Mouse (Mus musculus): ENCODE results near the gene Oxld1. TPM values are rescaled to one million over a fixed set of nuclear protein-coding genes. Genes with fewer than 3 reads are reported as not detected.

Gene Oxld1
- total and polyA plus RNA-seq, 3 experiments, result 10.4 to 31.4 (median 20.3) TPM

DNA sequence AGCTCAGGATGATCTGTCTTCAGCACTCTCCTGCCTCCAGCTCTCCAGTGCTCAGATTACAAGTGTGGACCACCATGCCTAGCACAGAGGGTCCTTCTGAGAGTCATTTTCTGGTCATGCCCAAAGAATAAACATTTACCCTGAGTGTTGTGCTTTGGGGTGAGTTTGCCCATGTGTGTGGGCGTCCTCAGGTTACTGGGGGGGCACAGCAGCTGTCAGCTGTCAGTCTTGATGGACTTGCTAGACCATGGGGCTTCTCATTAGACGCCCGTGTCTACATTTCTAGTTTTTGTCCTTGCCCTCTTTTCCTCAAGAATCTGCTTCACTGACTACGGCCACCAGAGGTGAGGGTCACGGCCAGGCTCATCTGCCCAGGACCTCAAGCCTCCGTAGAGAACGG lies 10.7 kb downstream of the Oxld1 start:
- Histone ChIP-seq H3K79me2 (replicated peaks; ENCODE audit: control insufficient read depth, extremely low read depth, insufficient read depth, poor library complexity, severe bottlenecking) (no peaks in the 10 kb centered on the region), H3K4me1 (ENCODE audit: control insufficient read depth in 1 of 2, insufficient read depth in 2 of 2) (peaks cover 23 to 45% of the 10 kb centered on the region in 2 experiments), H3K9ac (ENCODE audit: insufficient read depth, low read depth) (no peak overlapping the region), H3K4me2 (ENCODE audit: insufficient read depth, low read depth, poor library complexity, severe bottlenecking) (no peak overlapping the region), H3K36me3 (replicated peaks in 1 of 2; ENCODE audit: control insufficient read depth in 1 of 2, insufficient read depth in 1 of 2, low read length in 1 of 2) (peaks cover 0 to 3% of the 10 kb centered on the region in 2 experiments), H3K27me3 (replicated peaks) (no peaks in the 10 kb centered on the region), H3K9me3 (replicated peaks; ENCODE audit: low read length) (no peaks in the 10 kb centered on the region), H3K27ac (ENCODE audit: insufficient read depth, low read depth) (no peak overlapping the region), H3K4me3 (replicated peaks in 1 of 3; ENCODE audit: low read depth in 2 of 3, low read length in 2 of 3, poor library complexity in 1 of 3) (no peak overlapping the region)
- TF ChIP-seq E2F4 (IDR thresholded peaks at IDR 0.05; ENCODE audit: insufficient replicate concordance, low read depth, low read length) (no peak), ZC3H11A (IDR thresholded peaks at IDR 0.05; ENCODE audit: low read depth, low read length) (no peak), NRF1 (IDR thresholded peaks at IDR 0.05; ENCODE audit: low read depth, low read length) (no peak), MEF2A (IDR thresholded peaks at IDR 0.05; ENCODE audit: borderline replicate concordance, low read depth, low read length) (no peak), TCF12 (IDR thresholded peaks at IDR 0.05; ENCODE audit: low read depth, low read length) (no peak), JUND (conservative IDR thresholded peaks at IDR 0.05; ENCODE audit: low read depth, low read length) (no peak), IRF4 (IDR thresholded peaks at IDR 0.05; ENCODE audit: low read depth, low read length) (no peak), ZMIZ1 (IDR thresholded peaks at IDR 0.05; ENCODE audit: low read depth, low read length) (no peak), ZKSCAN1 (IDR thresholded peaks at IDR 0.05; ENCODE audit: borderline replicate concordance, low read depth, low read length) (no peak), MXI1 (IDR thresholded peaks at IDR 0.05; ENCODE audit: low read depth, low read length) (no peak)
- dilution Hi-C loops (cut with MboI; ENCODE audit: extremely low pct_ligation_motif_present, extremely low pct_unique_long_range_greater_than_20kb, low sequenced_read_pairs) (no loop called here), in situ Hi-C loops (cut with MboI; ENCODE audit: low pct_ligation_motif_present, low pct_unique_long_range_greater_than_20kb, low sequenced_read_pairs) (no loop called here)
- DNase-seq (ENCODE audit: extremely low read depth), result no peak

DNA sequence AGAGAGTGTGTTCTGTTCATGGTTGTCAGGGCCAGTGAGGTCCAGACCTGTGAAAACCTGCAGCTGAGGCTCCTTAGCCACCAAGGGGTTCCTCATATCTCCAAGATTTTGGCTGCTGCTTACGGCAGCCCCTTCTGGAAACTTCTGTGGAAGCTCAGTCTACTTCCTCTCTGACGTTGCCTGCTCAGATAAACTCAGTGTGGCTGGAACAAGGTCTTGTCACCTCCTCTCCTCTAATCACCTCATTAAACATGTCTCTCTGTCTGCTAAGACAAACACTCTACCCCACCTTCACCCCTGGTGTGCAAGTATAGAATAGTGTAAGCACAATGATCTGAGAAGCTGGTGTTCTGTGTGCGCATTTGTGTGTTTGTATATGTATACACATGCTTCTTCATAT lies 12.4 kb downstream of the Oxld1 start:
- dilution Hi-C loops (cut with MboI; ENCODE audit: extremely low pct_ligation_motif_present, extremely low pct_unique_long_range_greater_than_20kb, low sequenced_read_pairs), result no loop called here
- TF ChIP-seq ZMIZ1 (IDR thresholded peaks at IDR 0.05; ENCODE audit: low read depth, low read length) (no peak), MAX (IDR thresholded peaks at IDR 0.05; ENCODE audit: low read length) (no peak), USF1 (IDR thresholded peaks at IDR 0.05; ENCODE audit: low read depth, low read length) (no peak), TCF12 (IDR thresholded peaks at IDR 0.05; ENCODE audit: low read depth, low read length) (no peak), JUN (IDR thresholded peaks at IDR 0.05; ENCODE audit: insufficient read depth, low read depth, low read length) (no peak)

DNA sequence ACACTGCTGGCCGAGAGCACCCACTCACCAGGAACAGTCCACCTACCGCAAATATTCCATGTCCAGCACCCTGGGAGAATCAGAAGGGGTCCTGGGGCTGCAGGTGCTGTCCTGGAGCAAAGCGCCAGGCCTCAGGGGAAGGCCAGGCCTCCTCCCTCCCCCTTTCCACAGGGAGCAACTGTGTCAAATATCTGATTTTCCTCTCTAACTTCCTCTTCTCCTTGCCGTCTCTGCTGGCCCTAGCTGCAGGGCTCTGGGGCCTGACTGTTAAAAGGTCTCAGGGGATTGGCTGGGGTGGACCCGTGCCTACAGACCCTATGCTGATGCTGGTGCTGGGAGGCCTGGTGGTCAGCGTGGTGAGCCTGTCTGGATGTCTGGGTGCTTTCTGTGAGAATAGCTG lies 13.8 kb downstream of the Oxld1 start:
- H3K9ac ChIP-seq (ENCODE audit: insufficient read depth, low read depth), result no peak overlapping the region
- no peak for DNase-seq (ENCODE audit: extremely low read depth)
- H3K79me2 ChIP-seq (replicated peaks; ENCODE audit: control insufficient read depth, extremely low read depth, insufficient read depth, poor library complexity, severe bottlenecking), result no peaks in the 10 kb centered on the region
- in situ Hi-C loops (cut with MboI; ENCODE audit: low pct_ligation_motif_present, low pct_unique_long_range_greater_than_20kb, low sequenced_read_pairs), result no loop called here
- TF ChIP-seq KAT2A (IDR thresholded peaks at IDR 0.05; ENCODE audit: insufficient replicate concordance, low read length), result no peak
- no peak for TF ChIP-seq MYC (IDR thresholded peaks at IDR 0.05; ENCODE audit: low read depth, low read length)
- no peak for TF ChIP-seq MAFK (IDR thresholded peaks at IDR 0.05; ENCODE audit: insufficient replicate concordance, low read length)
- TF ChIP-seq ZC3H11A (IDR thresholded peaks at IDR 0.05; ENCODE audit: low read depth, low read length), result no peak
- TF ChIP-seq MEF2A (IDR thresholded peaks at IDR 0.05; ENCODE audit: borderline replicate concordance, low read depth, low read length), result no peak
- no peak for TF ChIP-seq USF2 (conservative IDR thresholded peaks at IDR 0.05; ENCODE audit: low read depth, low read length)
- TF ChIP-seq IRF4 (IDR thresholded peaks at IDR 0.05; ENCODE audit: low read depth, low read length), result no peak
- no peak for TF ChIP-seq RCOR1 (conservative IDR thresholded peaks at IDR 0.05; ENCODE audit: low read depth, low read length)
- no peak for TF ChIP-seq NELFE (IDR thresholded peaks at IDR 0.05; ENCODE audit: low read depth, low read length)
- TF ChIP-seq UBTF (IDR thresholded peaks at IDR 0.05; ENCODE audit: low read depth, low read length), result no peak
- TF ChIP-seq GABPA (IDR thresholded peaks at IDR 0.05; ENCODE audit: insufficient replicate concordance, low read depth, low read length), result no peak
- TF ChIP-seq NRF1 (IDR thresholded peaks at IDR 0.05; ENCODE audit: low read depth, low read length), result no peak
- no peak for TF ChIP-seq HCFC1 (IDR thresholded peaks at IDR 0.05; ENCODE audit: low read depth, low read length)
- TF ChIP-seq ELF1 (IDR thresholded peaks at IDR 0.05; ENCODE audit: low read depth, low read length), result no peak
- H3K4me2 ChIP-seq (ENCODE audit: insufficient read depth, low read depth, poor library complexity, severe bottlenecking), result no peak overlapping the region
- H3K9me3 ChIP-seq (replicated peaks; ENCODE audit: low read length), result no peaks in the 10 kb centered on the region
- dilution Hi-C loops (cut with MboI; ENCODE audit: extremely low pct_ligation_motif_present, extremely low pct_unique_long_range_greater_than_20kb, low sequenced_read_pairs), result no loop called here
- no peak overlapping the region for H3K27ac ChIP-seq (ENCODE audit: insufficient read depth, low read depth)
- peaks cover 23 to 42% of the 10 kb centered on the region in 2 experiments for H3K4me1 ChIP-seq (ENCODE audit: control insufficient read depth in 1 of 2, insufficient read depth in 2 of 2)
- H3K4me3 ChIP-seq (replicated peaks in 1 of 3; ENCODE audit: low read depth in 2 of 3, low read length in 2 of 3, poor library complexity in 1 of 3), result no peak overlapping the region
- no peaks in the 10 kb centered on the region for H3K36me3 ChIP-seq (replicated peaks in 1 of 2; ENCODE audit: control insufficient read depth in 1 of 2, insufficient read depth in 1 of 2, low read length in 1 of 2)
- no peaks in the 10 kb centered on the region for H3K27me3 ChIP-seq (replicated peaks)

More for the DNA sequence above, 12.4 kb downstream of the Oxld1 start:
- Histone ChIP-seq H3K27me3 (replicated peaks) (no peaks in the 10 kb centered on the region), H3K36me3 (replicated peaks in 1 of 2; ENCODE audit: control insufficient read depth in 1 of 2, insufficient read depth in 1 of 2, low read length in 1 of 2) (peaks cover 0 to 2% of the 10 kb centered on the region in 2 experiments), H3K9me3 (replicated peaks; ENCODE audit: low read length) (no peaks in the 10 kb centered on the region), H3K4me2 (ENCODE audit: insufficient read depth, low read depth, poor library complexity, severe bottlenecking) (no peak overlapping the region), H3K9ac (ENCODE audit: insufficient read depth, low read depth) (no peak overlapping the region), H3K4me1 (ENCODE audit: control insufficient read depth in 1 of 2, insufficient read depth in 2 of 2) (peaks cover 23 to 42% of the 10 kb centered on the region in 2 experiments), H3K4me3 (replicated peaks in 1 of 3; ENCODE audit: low read depth in 2 of 3, low read length in 2 of 3, poor library complexity in 1 of 3) (no peak overlapping the region), H3K79me2 (replicated peaks; ENCODE audit: control insufficient read depth, extremely low read depth, insufficient read depth, poor library complexity, severe bottlenecking) (no peaks in the 10 kb centered on the region), H3K27ac (ENCODE audit: insufficient read depth, low read depth) (no peak overlapping the region)
- in situ Hi-C loops (cut with MboI; ENCODE audit: low pct_ligation_motif_present, low pct_unique_long_range_greater_than_20kb, low sequenced_read_pairs), result no loop called here
- no peak for DNase-seq (ENCODE audit: extremely low read depth)

Data from CH12.LX (cell line).